Mouse (Mus musculus) heart, embryonic 13.5 days (tissue): ENCODE data around the gene Urgcp. TPM values are rescaled to one million over a fixed set of nuclear protein-coding genes. Genes with fewer than 3 reads are reported as not detected.
"Not testable (repeated sequence)": the region's sequence is repeated elsewhere in the genome, so short reads cannot be mapped to it uniquely, and the experiment has no call there.

ENCODE experiments used
- ATAC-seq: fragments of 200-750 bp; cut with Nextera tagmentation; 2 replicates; pipeline ENCODE4 v1.8.0; 2017; ENCODE audit warnings: moderate TSS enrichment; ENCODE audit not compliant: insufficient number of reproducible peaks, low FRiP score, low TSS enrichment; ENCODE audit errors: extremely low read depth
- H3K27ac ChIP-seq: fragments of 300-500 bp; sonication (generic); replicated peaks from 2 replicates; pipeline ENCODE4 v1.5.1; 2015; ENCODE audit warnings: moderate library complexity, mild to moderate bottlenecking, inconsistent platforms
- H3K27me3 ChIP-seq: fragments of 300-500 bp; sonication (generic); replicated peaks from 2 replicates; pipeline ENCODE4 v1.6.1; 2015; ENCODE audit warnings: mild to moderate bottlenecking, inconsistent platforms
- H3K36me3 ChIP-seq: fragments of 300-500 bp; sonication (generic); 2 replicates; pipeline ENCODE4 v1.6.1; 2015; ENCODE audit warnings: mild to moderate bottlenecking, inconsistent platforms
- H3K4me1 ChIP-seq: fragments of 300-500 bp; sonication (generic); 2 replicates; pipeline ENCODE4 v1.6.1; 2015; ENCODE audit warnings: inconsistent platforms
- H3K4me2 ChIP-seq: fragments of 300-500 bp; sonication (generic); 2 replicates; pipeline ENCODE4 v1.6.1; 2015; ENCODE audit warnings: inconsistent platforms, mild to moderate bottlenecking, moderate library complexity
- H3K4me3 ChIP-seq: fragments of 300-500 bp; sonication (generic); 2 replicates; pipeline ENCODE4 v1.5.1; 2015; ENCODE audit warnings: moderate library complexity, mild to moderate bottlenecking, inconsistent platforms
- H3K9ac ChIP-seq: fragments of 300-500 bp; sonication (generic); 2 replicates; pipeline ENCODE4 v1.6.1; 2015; ENCODE audit warnings: inconsistent platforms, mild to moderate bottlenecking, moderate library complexity
- H3K9me3 ChIP-seq: fragments of 300-500 bp; sonication (generic); 2 replicates; pipeline ENCODE4 v1.6.1; 2016; ENCODE audit warnings: inconsistent platforms
- WGBS: fragments of 180-500 bp; shearing (Covaris S2); methylation state at CpG from one replicate; pipeline ENCODE4 v1.1.7; 2015; ENCODE audit warnings: mixed read lengths; 5-methylcytosine and 5-hydroxymethylcytosine counted together
- polyA plus RNA-seq: library from polyadenylated mRNA; unstranded; fragments of >200 nt; fragmentation: Nextera tagmentation; extraction: Ambion mirVana; gene quantifications from 2 replicates; pipeline ENCODE4 v1.2.1, GENCODE M21; 2015

Gene Urgcp
- 26.6 and 30.0 TPM in 2 replicates for polyA plus RNA-seq

- under 1% methylated on average over 68 of the region's 68 CpGs for WGBS
- ATAC-seq: peak; percentile 98
- H3K27ac ChIP-seq: peak within 1 kb of the TSS; percentile 97
- H3K9ac ChIP-seq: peak within 1 kb of the TSS; percentile 94
- H3K9me3 ChIP-seq: no peaks in the 10 kb centered on the region
- peaks cover 12% of the 10 kb centered on the region for H3K36me3 ChIP-seq
- H3K4me2 ChIP-seq: peak within 1 kb of the TSS; percentile 85
- peaks cover 23% of the 10 kb centered on the region for H3K4me1 ChIP-seq
- H3K27me3 ChIP-seq: no peaks in the 10 kb centered on the region
- H3K4me3 ChIP-seq: peak within 1 kb of the TSS; percentile 77
Measured at GRCm38 (mm10) chr11:5761820-5762632, at the start of gene Urgcp. Urgcp (minus strand) TSS chr11:5762376.

- not testable (repeated sequence) for H3K27me3 ChIP-seq, H3K4me1 ChIP-seq, H3K9me3 ChIP-seq, H3K36me3 ChIP-seq, ATAC-seq, H3K4me3 ChIP-seq, H3K27ac ChIP-seq, H3K4me2 ChIP-seq, H3K9ac ChIP-seq
- 82% methylated on average over 4 of the region's 4 CpGs for WGBS
Measured at GRCm38 (mm10) chr11:5809487-5809886, 47.3 kb upstream of the Urgcp start.

GRCm38 (mm10) chr11:5807956-5808355, 45.8 kb upstream of the Urgcp start:
- no peak overlapping the region for H3K4me2 ChIP-seq
- no peak for ATAC-seq
- H3K27me3 ChIP-seq: no peaks in the 10 kb centered on the region
- H3K9me3 ChIP-seq: no peaks in the 10 kb centered on the region
- no peak overlapping the region for H3K4me3 ChIP-seq
- no peaks in the 10 kb centered on the region for H3K36me3 ChIP-seq
- H3K9ac ChIP-seq: no peak overlapping the region
- no peak overlapping the region for H3K27ac ChIP-seq
- 74% methylated on average over 9 of the region's 9 CpGs for WGBS
- peaks cover 10% of the 10 kb centered on the region for H3K4me1 ChIP-seq

DNA sequence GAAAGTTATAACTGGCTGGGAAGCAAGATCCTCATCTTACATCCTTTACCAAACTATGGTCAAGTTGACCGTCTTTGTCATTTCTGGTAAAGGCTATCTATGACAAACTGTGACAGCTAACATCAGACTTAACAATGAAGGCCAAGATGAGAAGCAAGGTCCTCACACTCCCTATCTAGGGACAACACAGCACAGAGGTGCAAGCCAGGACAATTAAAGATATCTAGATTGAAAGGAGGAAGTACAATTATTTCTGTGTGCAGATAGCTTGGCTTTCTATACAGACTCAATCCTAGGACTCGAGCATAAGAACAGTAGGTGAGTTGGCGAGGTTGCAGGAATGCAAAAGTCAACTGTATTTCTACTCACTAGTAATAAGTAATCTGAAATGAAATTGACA, 43.5 kb upstream of the Urgcp start:
- no peak overlapping the region for H3K9ac ChIP-seq
- H3K27me3 ChIP-seq: no peaks in the 10 kb centered on the region
- H3K9me3 ChIP-seq: no peaks in the 10 kb centered on the region
- H3K4me2 ChIP-seq: no peak overlapping the region
- no peak overlapping the region for H3K4me3 ChIP-seq
- no peak overlapping the region for H3K27ac ChIP-seq
- no peak for ATAC-seq
- peaks cover 9% of the 10 kb centered on the region for H3K36me3 ChIP-seq
- H3K4me1 ChIP-seq: peaks cover 24% of the 10 kb centered on the region
- WGBS: 68% methylated on average over 3 of the region's 3 CpGs

GRCm38 (mm10) chr11:5804174-5804573, 42.0 kb upstream of the Urgcp start:
- H3K36me3 ChIP-seq: peaks cover 25% of the 10 kb centered on the region
- no peak overlapping the region for H3K4me3 ChIP-seq
- 57% methylated on average over 5 of the region's 5 CpGs for WGBS
- H3K4me2 ChIP-seq: peak overlapping the region; percentile 77
- H3K27ac ChIP-seq: peak overlapping the region; percentile 79
- H3K4me1 ChIP-seq: peaks cover 39% of the 10 kb centered on the region
- H3K9ac ChIP-seq: peak overlapping the region; percentile 54; the same call in 1 of the 2 replicates
- no peaks in the 10 kb centered on the region for H3K27me3 ChIP-seq
- no peak for ATAC-seq
- no peaks in the 10 kb centered on the region for H3K9me3 ChIP-seq

- Histone ChIP-seq H3K4me2 (peak within 1 kb of the TSS; percentile 77), H3K9me3 (no peaks in the 10 kb centered on the region), H3K27ac (peak within 1 kb of the TSS; percentile 89), H3K36me3 (peaks cover 31% of the 10 kb centered on the region), H3K4me3 (peak within 1 kb of the TSS; percentile 60), H3K9ac (peak within 1 kb of the TSS; percentile 83), H3K4me1 (peaks cover 39% of the 10 kb centered on the region), H3K27me3 (no peaks in the 10 kb centered on the region)
- 25% methylated on average over 8 of the region's 8 CpGs for WGBS
- peak; percentile 55; the same call in 1 of the 2 replicates for ATAC-seq
Measured at GRCm38 (mm10) chr11:5803551-5803981, 41.4 kb upstream of the Urgcp start, which contains the start of gene Pgam2. Pgam2 (minus strand) TSS chr11:5803733.

DNA sequence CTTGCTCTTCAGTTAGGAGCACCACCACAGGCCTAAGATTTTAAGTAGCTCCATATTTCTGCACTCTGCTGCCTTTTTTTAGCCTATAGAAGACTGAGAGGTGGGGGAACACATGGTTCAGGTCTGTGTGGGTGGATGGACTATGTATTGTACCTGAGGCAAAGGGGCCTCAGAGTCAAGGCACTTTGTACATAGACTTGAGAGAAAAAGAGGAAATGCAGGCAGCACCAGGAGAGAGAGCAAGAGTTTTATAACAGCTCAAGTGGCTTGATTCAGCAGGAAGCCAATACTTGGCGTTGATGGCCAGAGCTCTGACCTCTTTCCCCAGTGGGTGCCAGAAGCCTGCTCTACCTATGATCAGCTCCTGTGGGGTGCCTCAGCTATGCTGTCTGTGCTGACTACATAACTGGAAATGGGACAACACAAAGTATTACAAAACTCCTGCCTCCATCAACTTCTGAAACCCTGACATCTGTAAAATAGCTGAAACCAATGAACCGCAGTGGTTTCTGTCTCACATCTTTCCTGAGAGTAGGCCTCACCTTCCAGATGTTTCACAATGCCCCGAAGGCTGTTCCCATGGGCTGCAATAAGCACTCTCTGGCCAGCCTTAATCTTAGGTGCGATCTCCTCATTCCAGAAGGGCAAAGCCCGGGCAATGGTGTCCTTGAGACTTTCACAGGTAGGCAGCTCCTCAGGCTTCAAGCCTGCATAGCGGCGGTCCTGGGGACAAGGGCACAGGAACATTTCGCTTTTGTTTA, 40.5 kb upstream of the Urgcp start:
- 37% methylated on average over 8 of the region's 8 CpGs for WGBS
- peak overlapping the region; percentile 89 for H3K27ac ChIP-seq

GRCm38 (mm10) chr11:5802005-5802404, 39.8 kb upstream of the Urgcp start:
- WGBS: 34% methylated on average over 12 of the region's 12 CpGs
- peak overlapping the region; percentile 77 for H3K4me2 ChIP-seq
- H3K4me3 ChIP-seq: peak overlapping the region; percentile 60
- H3K4me1 ChIP-seq: peaks cover 39% of the 10 kb centered on the region
- H3K9me3 ChIP-seq: no peaks in the 10 kb centered on the region
- H3K9ac ChIP-seq: peak overlapping the region; percentile 83
- H3K27me3 ChIP-seq: no peaks in the 10 kb centered on the region
- H3K27ac ChIP-seq: peak overlapping the region; percentile 89
- peaks cover 45% of the 10 kb centered on the region for H3K36me3 ChIP-seq
- no peak for ATAC-seq

More for the DNA sequence above, 40.5 kb upstream of the Urgcp start:
- Histone ChIP-seq H3K4me3 (peak overlapping the region; percentile 60), H3K9me3 (no peaks in the 10 kb centered on the region), H3K27me3 (no peaks in the 10 kb centered on the region), H3K9ac (peak overlapping the region; percentile 83), H3K36me3 (peaks cover 39% of the 10 kb centered on the region), H3K4me1 (peaks cover 39% of the 10 kb centered on the region), H3K4me2 (peak overlapping the region; percentile 77)
- no peak for ATAC-seq

- Histone ChIP-seq H3K9me3 (no peaks in the 10 kb centered on the region), H3K36me3 (peaks cover 50% of the 10 kb centered on the region), H3K9ac (peak overlapping the region; percentile 83), H3K27ac (peak overlapping the region; percentile 89), H3K4me3 (peak overlapping the region; percentile 60), H3K27me3 (no peaks in the 10 kb centered on the region), H3K4me1 (peaks cover 39% of the 10 kb centered on the region), H3K4me2 (peak overlapping the region; percentile 77)
- ATAC-seq: no peak
- WGBS: 91% methylated on average over 16 of the region's 16 CpGs
Measured at GRCm38 (mm10) chr11:5801511-5801910, 39.3 kb upstream of the Urgcp start.

DNA sequence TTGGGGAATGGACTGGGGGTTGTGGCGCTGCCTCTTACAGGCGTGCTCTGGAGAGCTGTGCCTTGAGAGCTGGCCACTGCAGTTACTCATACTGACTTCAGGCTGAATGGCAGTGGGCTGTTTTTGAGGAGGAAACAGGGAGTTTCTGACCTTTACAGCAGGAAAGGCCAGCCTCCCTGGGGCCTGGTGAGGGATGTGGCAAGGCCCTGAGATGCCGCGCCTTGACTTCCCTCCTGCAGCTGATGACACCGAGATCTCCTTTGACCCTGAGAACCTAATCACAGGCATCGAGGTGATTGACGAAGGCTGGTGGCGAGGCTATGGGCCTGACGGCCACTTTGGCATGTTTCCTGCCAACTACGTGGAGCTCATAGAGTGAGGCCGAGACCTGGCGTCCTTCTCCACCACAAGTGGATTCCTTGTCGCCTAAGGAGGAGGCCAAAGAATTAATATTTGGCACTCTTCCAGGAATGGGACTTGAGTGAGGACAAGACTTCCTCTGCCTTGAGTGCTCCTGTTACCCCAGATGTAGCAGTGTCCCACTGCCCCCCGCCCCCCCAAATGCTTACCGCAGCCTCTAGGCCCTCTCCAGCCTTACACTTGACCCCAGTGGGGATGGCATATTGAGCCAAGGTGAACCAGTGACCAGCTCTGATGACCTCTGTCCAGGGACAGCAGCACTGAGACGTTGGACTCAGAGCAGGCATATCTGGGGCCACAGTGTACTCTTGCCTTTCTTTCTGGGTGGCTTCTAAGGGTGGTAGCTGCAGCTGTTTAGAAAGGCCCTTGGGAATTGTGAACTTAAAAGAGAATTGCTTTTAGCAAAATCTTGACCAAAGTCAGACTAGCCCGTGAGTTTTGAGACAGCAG, 37.7 kb upstream of the Urgcp start:
- Histone ChIP-seq H3K27me3 (no peaks in the 10 kb centered on the region), H3K36me3 (peaks cover 66% of the 10 kb centered on the region), H3K9ac (no peak overlapping the region; the same call in 1 of the 2 replicates), H3K27ac (0 out of 2 replicates have a peak overlapping the region, but pooled peaks have one; percentile 14), H3K4me3 (no peak overlapping the region), H3K4me2 (no peak overlapping the region), H3K4me1 (peaks cover 52% of the 10 kb centered on the region), H3K9me3 (no peaks in the 10 kb centered on the region)
- ATAC-seq: no peak
- 62% methylated on average over 17 of the region's 17 CpGs for WGBS
